Mouse (Mus musculus): Measurements from ENCODE around the gene Fxyd2.

DNA sequence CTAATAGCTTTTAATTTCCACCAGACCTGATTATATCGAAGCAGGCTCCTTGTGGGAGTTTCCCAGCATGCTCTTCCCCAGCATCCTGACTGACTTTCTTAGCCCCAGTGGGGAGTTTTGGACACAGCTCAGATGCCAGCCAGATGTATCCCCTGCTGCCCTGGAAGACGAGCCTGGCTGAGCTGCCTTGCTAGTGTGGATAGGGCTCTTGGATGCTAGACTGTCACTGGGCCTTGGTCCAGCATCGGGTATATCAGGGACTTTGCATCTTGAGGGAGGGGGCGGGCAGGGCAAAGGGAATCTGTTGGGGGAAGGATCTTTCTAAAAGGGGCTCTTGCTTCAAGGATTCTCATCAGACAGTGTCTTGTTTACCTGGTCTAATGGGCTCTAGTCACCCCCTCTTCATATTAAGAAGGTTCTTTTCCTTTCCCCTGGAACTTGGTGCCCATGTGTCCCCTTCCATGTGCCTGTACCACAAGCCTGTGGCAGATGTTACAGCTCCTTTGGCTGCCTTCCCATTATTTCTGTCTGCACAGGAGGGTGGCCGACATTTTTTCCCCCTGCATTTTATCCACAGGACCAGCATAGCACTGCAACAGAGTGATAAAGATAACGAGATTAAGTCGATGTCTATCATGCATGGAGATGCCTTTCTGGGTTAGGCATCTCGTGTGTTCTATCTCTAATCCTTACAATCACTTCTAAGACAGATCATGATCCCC, 55.6 kb downstream of the Fxyd2 start:
- no peak for TF ChIP-seq CTCF (IDR thresholded peaks at IDR 0.05; ENCODE audit: extremely low read depth, insufficient read depth, insufficient read length, insufficient replicate concordance)
- TF ChIP-seq POLR2A (IDR thresholded peaks at IDR 0.05; ENCODE audit: low read depth, low read length) = no peak

Measured in spleen, adult 2 months (tissue).